Mouse (Mus musculus): ENCODE measurements around the gene Tmem114. TPM values are rescaled to one million over a fixed set of nuclear protein-coding genes. Genes with fewer than 3 reads are reported as not detected.
A peak's percentile ranks its signal among the peaks of the same experiment; 100 is the strongest.

Gene Tmem114
- polyA plus RNA-seq, 1 experiment from 2014 or later: not detected

- Histone ChIP-seq H3K4me3 (ENCODE audit: low read depth, low read length) (no peak overlapping the region), H3K9me3 (ENCODE audit: control insufficient read depth, low read length) (no peaks in the 10 kb centered on the region), H3K27me3 (replicated peaks; ENCODE audit: control insufficient read depth, insufficient read depth, low read length) (no peaks in the 10 kb centered on the region), H3K36me3 (ENCODE audit: control insufficient read depth, insufficient read depth, low read length) (no peaks in the 10 kb centered on the region), H3K9ac (ENCODE audit: low read depth, low read length) (no peak overlapping the region), H3K27ac (replicated peaks; ENCODE audit: low read depth, low read length) (no peak overlapping the region), H3K4me2 (ENCODE audit: low read depth, low read length) (no peak overlapping the region), H3K4me1 (ENCODE audit: control insufficient read depth, insufficient read depth, low read length) (no peaks in the 10 kb centered on the region)
- WGBS: 84% methylated on average over 7 of the region's 7 CpGs
- no peak for DNase-seq (ENCODE audit: low spot score)
- no peak for ATAC-seq (ENCODE audit: low read depth)
Measured at GRCm38 (mm10) chr16:8444911-8445310, 20.0 kb upstream of the Tmem114 start.

- 81% methylated on average over 3 of the region's 3 CpGs for WGBS
- peaks cover 1% of the 10 kb centered on the region; the same call in 1 of the 2 replicates for H3K27me3 ChIP-seq (replicated peaks; ENCODE audit: control insufficient read depth, insufficient read depth, low read length)
- ATAC-seq (ENCODE audit: low read depth): no peak
- no peak overlapping the region for H3K27ac ChIP-seq (replicated peaks; ENCODE audit: low read depth, low read length)
- H3K4me1 ChIP-seq (ENCODE audit: control insufficient read depth, insufficient read depth, low read length): no peaks in the 10 kb centered on the region
- DNase-seq (ENCODE audit: low spot score): no peak
- H3K4me3 ChIP-seq (ENCODE audit: low read depth, low read length): no peak overlapping the region
- H3K36me3 ChIP-seq (ENCODE audit: control insufficient read depth, insufficient read depth, low read length): no peaks in the 10 kb centered on the region
- no peaks in the 10 kb centered on the region for H3K9me3 ChIP-seq (ENCODE audit: control insufficient read depth, low read length)
- no peak overlapping the region for H3K4me2 ChIP-seq (ENCODE audit: low read depth, low read length)
- no peak overlapping the region for H3K9ac ChIP-seq (ENCODE audit: low read depth, low read length)
Measured at GRCm38 (mm10) chr16:8432616-8433015, 7.7 kb upstream of the Tmem114 start.

GRCm38 (mm10) chr16:8429531-8429930 lies 4.6 kb upstream of the Tmem114 start:
- Histone ChIP-seq H3K4me3 (ENCODE audit: low read depth, low read length) (no peak overlapping the region), H3K27ac (replicated peaks; ENCODE audit: low read depth, low read length) (no peak overlapping the region), H3K36me3 (ENCODE audit: control insufficient read depth, insufficient read depth, low read length) (no peaks in the 10 kb centered on the region), H3K9ac (ENCODE audit: low read depth, low read length) (no peak overlapping the region), H3K9me3 (ENCODE audit: control insufficient read depth, low read length) (no peaks in the 10 kb centered on the region), H3K4me2 (ENCODE audit: low read depth, low read length) (no peak overlapping the region), H3K4me1 (ENCODE audit: control insufficient read depth, insufficient read depth, low read length) (no peaks in the 10 kb centered on the region), H3K27me3 (replicated peaks; ENCODE audit: control insufficient read depth, insufficient read depth, low read length) (peaks cover 25% of the 10 kb centered on the region)
- ATAC-seq (ENCODE audit: low read depth): no peak
- DNase-seq (ENCODE audit: low spot score): no peak
- WGBS: 80% methylated on average over 4 of the region's 4 CpGs

GRCm38 (mm10) chr16:8425736-8426135 lies 800 bp upstream of the Tmem114 start:
- Histone ChIP-seq H3K36me3 (ENCODE audit: control insufficient read depth, insufficient read depth, low read length) (no peaks in the 10 kb centered on the region), H3K4me1 (ENCODE audit: control insufficient read depth, insufficient read depth, low read length) (no peaks in the 10 kb centered on the region), H3K27me3 (replicated peaks; ENCODE audit: control insufficient read depth, insufficient read depth, low read length) (peaks cover 47% of the 10 kb centered on the region), H3K27ac (replicated peaks; ENCODE audit: low read depth, low read length) (no peak overlapping the region), H3K9me3 (ENCODE audit: control insufficient read depth, low read length) (no peaks in the 10 kb centered on the region), H3K9ac (ENCODE audit: low read depth, low read length) (no peak overlapping the region), H3K4me3 (ENCODE audit: low read depth, low read length) (no peak overlapping the region), H3K4me2 (ENCODE audit: low read depth, low read length) (no peak overlapping the region)
- 82% methylated on average over 5 of the region's 5 CpGs for WGBS
- DNase-seq (ENCODE audit: low spot score) (no peak), ATAC-seq (ENCODE audit: low read depth) (no peak)

- Histone ChIP-seq H3K4me1 (ENCODE audit: control insufficient read depth, insufficient read depth, low read length) (no peaks in the 10 kb centered on the region), H3K4me3 (ENCODE audit: low read depth, low read length) (peak overlapping the region; percentile 37), H3K9ac (ENCODE audit: low read depth, low read length) (0 out of 2 replicates have a peak overlapping the region, but pooled peaks have one; percentile 14), H3K4me2 (ENCODE audit: low read depth, low read length) (peak overlapping the region; percentile 57), H3K27ac (replicated peaks; ENCODE audit: low read depth, low read length) (no peak overlapping the region), H3K36me3 (ENCODE audit: control insufficient read depth, insufficient read depth, low read length) (no peaks in the 10 kb centered on the region), H3K27me3 (replicated peaks; ENCODE audit: control insufficient read depth, insufficient read depth, low read length) (peaks cover 47% of the 10 kb centered on the region), H3K9me3 (ENCODE audit: control insufficient read depth, low read length) (no peaks in the 10 kb centered on the region)
- DNase-seq (ENCODE audit: low spot score) (no peak), ATAC-seq (ENCODE audit: low read depth) (no peak)
- 5% methylated on average over 29 of the region's 43 CpGs for WGBS
Measured at GRCm38 (mm10) chr16:8424161-8424970, 570 bp downstream of the Tmem114 start.

GRCm38 (mm10) chr16:8423626-8424114 lies 1.3 kb downstream of the Tmem114 start:
- Histone ChIP-seq H3K4me1 (ENCODE audit: control insufficient read depth, insufficient read depth, low read length) (no peaks in the 10 kb centered on the region), H3K4me2 (ENCODE audit: low read depth, low read length) (no peak overlapping the region), H3K9ac (ENCODE audit: low read depth, low read length) (no peak overlapping the region), H3K27ac (replicated peaks; ENCODE audit: low read depth, low read length) (no peak overlapping the region), H3K4me3 (ENCODE audit: low read depth, low read length) (no peak overlapping the region), H3K36me3 (ENCODE audit: control insufficient read depth, insufficient read depth, low read length) (no peaks in the 10 kb centered on the region), H3K27me3 (replicated peaks; ENCODE audit: control insufficient read depth, insufficient read depth, low read length) (peaks cover 47% of the 10 kb centered on the region), H3K9me3 (ENCODE audit: control insufficient read depth, low read length) (no peaks in the 10 kb centered on the region)
- DNase-seq (ENCODE audit: low spot score): no peak
- ATAC-seq (ENCODE audit: low read depth): no peak
- WGBS: 45% methylated on average over 7 of the region's 7 CpGs

- no peaks in the 10 kb centered on the region for H3K36me3 ChIP-seq (ENCODE audit: control insufficient read depth, insufficient read depth, low read length)
- no peaks in the 10 kb centered on the region for H3K4me1 ChIP-seq (ENCODE audit: control insufficient read depth, insufficient read depth, low read length)
- no peak overlapping the region for H3K27ac ChIP-seq (replicated peaks; ENCODE audit: low read depth, low read length)
- no peak for DNase-seq (ENCODE audit: low spot score)
- H3K4me3 ChIP-seq (ENCODE audit: low read depth, low read length): no peak overlapping the region
- no peak overlapping the region for H3K9ac ChIP-seq (ENCODE audit: low read depth, low read length)
- H3K4me2 ChIP-seq (ENCODE audit: low read depth, low read length): no peak overlapping the region
- no peak for ATAC-seq (ENCODE audit: low read depth)
- H3K9me3 ChIP-seq (ENCODE audit: control insufficient read depth, low read length): no peaks in the 10 kb centered on the region
- WGBS: 80% methylated on average over 4 of the region's 4 CpGs
- H3K27me3 ChIP-seq (replicated peaks; ENCODE audit: control insufficient read depth, insufficient read depth, low read length): peaks cover 36% of the 10 kb centered on the region
Measured at GRCm38 (mm10) chr16:8420842-8421241, 4.1 kb downstream of the Tmem114 start.

- no peak overlapping the region for H3K9ac ChIP-seq (ENCODE audit: low read depth, low read length)
- no peaks in the 10 kb centered on the region for H3K36me3 ChIP-seq (ENCODE audit: control insufficient read depth, insufficient read depth, low read length)
- no peak overlapping the region for H3K4me2 ChIP-seq (ENCODE audit: low read depth, low read length)
- H3K4me1 ChIP-seq (ENCODE audit: control insufficient read depth, insufficient read depth, low read length): no peaks in the 10 kb centered on the region
- peaks cover 31% of the 10 kb centered on the region for H3K27me3 ChIP-seq (replicated peaks; ENCODE audit: control insufficient read depth, insufficient read depth, low read length)
- DNase-seq (ENCODE audit: low spot score) (no peak), ATAC-seq (ENCODE audit: low read depth) (no peak)
- WGBS: 82% methylated on average over 10 of the region's 10 CpGs
- no peaks in the 10 kb centered on the region for H3K9me3 ChIP-seq (ENCODE audit: control insufficient read depth, low read length)
- no peak overlapping the region for H3K4me3 ChIP-seq (ENCODE audit: low read depth, low read length)
- no peak overlapping the region for H3K27ac ChIP-seq (replicated peaks; ENCODE audit: low read depth, low read length)
Measured at GRCm38 (mm10) chr16:8420381-8420780, 4.6 kb downstream of the Tmem114 start.

- Histone ChIP-seq H3K9me3 (ENCODE audit: control insufficient read depth, low read length) (no peaks in the 10 kb centered on the region), H3K9ac (ENCODE audit: low read depth, low read length) (no peak overlapping the region), H3K4me2 (ENCODE audit: low read depth, low read length) (no peak overlapping the region), H3K4me1 (ENCODE audit: control insufficient read depth, insufficient read depth, low read length) (no peaks in the 10 kb centered on the region), H3K36me3 (ENCODE audit: control insufficient read depth, insufficient read depth, low read length) (no peaks in the 10 kb centered on the region), H3K27ac (replicated peaks; ENCODE audit: low read depth, low read length) (no peak overlapping the region), H3K4me3 (ENCODE audit: low read depth, low read length) (no peak overlapping the region), H3K27me3 (replicated peaks; ENCODE audit: control insufficient read depth, insufficient read depth, low read length) (peaks cover 24% of the 10 kb centered on the region)
- no peak for DNase-seq (ENCODE audit: low spot score)
- 88% methylated on average over 8 of the region's 8 CpGs for WGBS
- no peak for ATAC-seq (ENCODE audit: low read depth)
Measured at GRCm38 (mm10) chr16:8419666-8420065, 5.3 kb downstream of the Tmem114 start.
